Mouse (Mus musculus): ENCODE measurements around the gene Bean1.

Bean1 gene

DNA sequence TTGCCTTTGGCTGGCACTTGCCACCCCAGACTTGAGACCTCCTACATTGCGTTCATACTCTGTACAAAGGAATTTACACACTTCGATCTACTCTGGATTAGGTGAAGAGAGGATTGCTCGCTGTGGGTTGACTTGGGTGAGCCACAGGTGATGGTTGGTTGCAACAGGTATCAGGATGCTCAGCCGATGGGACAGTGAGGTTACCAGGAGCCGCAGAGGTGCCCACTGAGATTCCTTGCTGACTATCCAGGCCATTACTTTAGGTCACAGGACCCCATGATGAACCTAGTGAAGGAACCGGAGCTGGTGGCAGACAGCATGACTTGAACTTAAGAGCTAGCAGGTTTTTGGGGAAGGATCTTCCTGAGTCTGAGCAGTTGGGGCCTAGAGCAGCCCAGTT, 2.2 kb downstream of the Bean1 start:
- no peak for DNase-seq

DNA sequence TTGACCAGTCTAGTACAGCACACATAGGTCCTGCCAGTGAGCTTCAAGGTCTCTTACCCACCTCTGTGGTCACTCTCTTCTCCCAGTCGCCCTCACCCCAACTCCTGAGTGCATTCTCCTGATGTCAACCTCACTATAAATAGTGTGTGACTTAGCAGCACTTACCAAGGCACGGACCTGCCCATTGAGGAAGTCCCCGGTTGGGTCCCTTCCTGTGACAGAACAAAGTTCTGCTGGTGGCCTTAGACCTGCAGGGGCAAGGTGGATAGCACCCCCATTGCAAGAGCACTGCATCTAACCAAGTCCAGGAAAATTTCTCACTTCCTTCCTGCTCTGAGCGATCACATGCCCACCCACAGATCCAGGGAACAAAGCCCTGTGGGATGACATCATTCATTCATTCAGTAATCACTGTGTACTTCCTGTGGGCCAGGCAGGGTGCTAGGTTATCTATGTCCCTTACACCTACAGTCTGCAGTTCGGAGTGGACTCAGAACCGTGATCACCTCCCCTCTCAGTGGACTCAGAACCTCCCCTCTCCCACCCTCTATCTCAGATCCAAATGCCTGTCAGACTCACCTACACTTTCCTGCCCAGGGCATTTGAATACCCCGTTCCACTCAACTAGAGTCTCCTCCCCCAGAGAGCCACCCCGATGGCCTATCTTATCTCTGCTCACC, 5.7 kb downstream of the Bean1 start:
- DNase-seq, result no peak

DNA sequence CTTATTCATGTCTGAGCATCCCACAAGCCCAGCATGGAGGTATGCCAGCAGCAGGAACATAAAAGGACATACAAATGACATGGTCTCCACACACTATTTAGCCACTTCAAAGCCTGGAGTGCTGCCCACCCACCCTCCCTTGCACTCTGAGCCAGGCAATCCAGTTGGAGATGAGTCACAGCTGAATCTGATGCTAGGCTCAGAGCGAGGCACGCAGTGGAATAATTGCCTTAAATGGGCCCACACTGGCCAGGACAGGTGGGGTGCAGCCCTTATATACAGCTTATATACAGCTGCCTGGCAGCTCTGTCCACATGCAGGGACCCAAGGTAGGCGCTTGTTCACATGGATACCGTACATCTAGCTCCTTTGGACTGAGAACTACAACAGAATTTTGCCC, 6.8 kb downstream of the Bean1 start:
- no peak for DNase-seq

DNA sequence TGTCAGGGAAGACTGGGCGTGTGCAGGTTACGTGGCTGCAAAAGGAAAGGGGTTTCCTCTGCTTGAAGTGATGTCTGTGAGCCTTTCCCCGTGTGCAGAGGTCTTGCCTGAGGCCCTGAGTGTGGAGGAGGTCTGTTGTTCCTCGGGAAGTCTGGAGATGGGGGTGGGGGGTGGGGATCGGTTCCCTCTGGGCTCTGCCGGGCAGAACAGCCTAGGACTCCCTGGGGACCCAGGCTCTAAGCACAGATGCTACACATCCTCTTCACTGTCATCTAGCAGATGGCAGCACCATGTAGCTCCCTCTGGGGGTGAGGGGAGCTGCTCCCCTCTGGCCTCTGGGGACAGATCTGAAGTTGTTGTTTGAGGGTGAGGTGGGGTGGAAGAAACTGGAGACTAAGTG, 14.7 kb downstream of the Bean1 start:
- no peak for DNase-seq

DNA sequence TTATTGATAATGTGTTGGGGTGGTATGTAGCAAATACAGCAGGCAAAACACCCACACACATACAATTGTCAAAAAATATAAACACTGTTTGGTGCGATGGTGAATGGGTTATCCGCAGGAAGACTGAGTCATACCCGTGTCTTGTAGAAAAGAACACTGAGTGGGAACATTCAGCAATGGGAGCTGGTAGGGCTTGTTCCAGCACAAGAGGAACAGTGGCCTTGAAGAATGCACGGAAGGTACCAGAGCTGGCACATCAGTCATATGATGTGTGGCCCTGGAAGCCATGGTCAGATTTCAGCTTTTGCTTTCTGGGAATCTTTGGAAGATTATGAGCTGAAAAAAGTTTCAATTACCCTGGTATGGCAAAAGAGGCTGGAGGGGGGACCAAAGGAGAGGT, 16.6 kb downstream of the Bean1 start:
- DNase-seq, result no peak

DNA sequence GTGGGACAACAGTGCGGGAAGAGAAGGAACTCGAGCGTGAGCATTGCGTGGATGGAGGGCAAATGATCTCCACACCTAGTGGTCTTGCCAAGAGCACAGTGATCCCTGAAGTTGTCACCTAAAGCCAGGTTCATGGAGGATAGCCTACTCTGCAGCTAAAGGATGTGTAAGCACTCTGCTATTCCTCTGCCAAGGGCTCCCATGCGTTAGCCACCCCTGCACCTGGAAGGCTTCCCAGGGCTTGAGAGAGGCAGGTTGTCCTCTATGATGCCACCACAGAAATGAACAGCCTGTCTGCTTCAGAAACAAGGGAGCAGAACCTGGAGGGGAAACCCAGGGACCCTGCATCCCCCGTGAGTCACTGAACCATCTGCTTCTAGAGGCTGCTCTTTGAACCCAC, 17.4 kb downstream of the Bean1 start:
- DNase-seq, result no peak

DNA sequence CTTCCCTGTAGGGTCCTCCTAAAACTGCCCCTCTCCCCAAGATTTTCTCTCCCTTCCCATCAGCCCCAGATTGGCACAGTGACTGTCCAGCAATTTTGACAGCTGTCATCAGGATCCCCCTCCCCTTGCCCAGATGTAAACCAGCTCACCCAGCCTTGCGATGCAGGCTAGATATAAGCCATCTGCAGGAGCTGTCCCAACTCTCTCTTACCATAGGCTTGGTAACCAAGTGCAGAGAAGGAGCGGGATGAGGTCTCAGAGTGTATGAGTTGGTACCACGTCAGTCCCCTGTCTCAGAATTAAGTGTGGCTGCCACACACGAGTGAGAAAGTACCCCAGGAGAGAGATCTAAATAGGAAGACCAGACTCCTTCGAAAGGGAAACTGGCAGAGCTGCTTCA, 18.2 kb downstream of the Bean1 start:
- DNase-seq, result no peak

DNA sequence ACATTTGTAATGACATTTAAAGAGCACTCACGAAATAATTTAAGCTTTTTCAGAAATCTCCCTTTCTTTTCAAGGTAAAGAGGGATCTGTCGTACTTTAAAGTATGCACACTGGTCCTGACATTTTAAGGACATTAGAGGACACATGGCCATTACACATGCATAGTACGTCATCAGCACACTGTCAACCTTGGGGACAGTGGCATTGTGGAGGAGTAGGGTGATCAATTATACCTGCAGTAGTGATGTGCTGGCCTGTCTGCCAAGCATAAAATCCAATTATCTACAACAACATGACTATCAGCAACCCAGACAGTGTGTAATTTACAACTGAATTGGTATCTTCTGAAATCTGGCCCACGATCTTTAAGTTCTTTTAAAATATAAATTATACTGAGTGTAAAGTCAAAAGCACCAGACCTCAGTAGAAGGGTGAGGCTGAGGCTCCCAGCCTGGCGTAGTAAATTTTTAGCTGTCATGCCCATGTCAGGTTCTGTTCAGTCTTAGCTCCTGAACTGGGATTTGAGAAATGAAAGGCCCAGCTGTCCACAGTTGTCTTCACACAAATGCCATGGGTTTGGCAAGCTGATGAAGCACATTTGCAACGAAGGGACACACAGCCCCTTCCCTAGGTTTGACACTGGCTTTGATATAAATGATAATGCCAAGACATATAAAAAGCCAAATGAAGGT, 20.7 kb downstream of the Bean1 start:
- no peak for DNase-seq

DNA sequence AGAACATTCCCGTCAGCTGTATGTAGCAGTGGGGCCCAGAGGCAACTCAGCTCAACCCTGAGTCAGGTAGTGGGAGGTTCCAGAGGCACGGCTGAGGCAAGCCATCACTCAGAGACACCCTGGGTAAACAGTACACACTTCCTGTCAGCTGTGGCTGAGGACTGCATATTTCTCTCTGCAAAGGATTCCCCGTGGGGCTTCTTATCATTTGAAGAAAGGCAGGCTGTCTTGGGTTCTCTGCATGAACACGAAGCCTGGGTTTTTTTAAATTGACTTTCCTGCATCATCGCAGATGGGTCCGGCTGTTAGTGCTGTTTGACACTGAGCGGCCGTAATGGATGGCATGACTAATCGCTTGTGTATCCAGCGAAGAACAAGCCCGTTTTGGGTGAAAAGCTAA, 21.3 kb downstream of the Bean1 start:
- peak; percentile 22 to 35 for DNase-seq

DNA sequence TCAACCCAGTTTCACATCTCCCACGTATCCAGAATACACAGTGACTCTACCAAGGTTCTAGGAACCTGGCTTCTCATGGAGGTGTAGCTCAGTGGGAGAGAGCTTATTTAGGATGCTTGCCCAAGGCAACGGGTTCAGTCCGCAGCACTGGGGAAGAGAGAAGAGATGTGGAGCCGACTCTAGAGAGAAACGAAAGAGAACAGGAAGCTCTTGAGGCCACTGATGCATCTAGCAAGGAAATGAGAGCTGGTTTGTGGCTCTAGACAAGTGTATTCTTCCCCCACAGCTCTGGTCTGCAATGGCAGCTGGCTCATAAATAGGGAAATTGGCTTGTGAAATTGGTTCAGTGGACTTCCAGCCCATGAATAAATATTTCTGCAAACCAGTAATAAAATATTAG, 29.6 kb downstream of the Bean1 start:
- DNase-seq, result no peak

DNA sequence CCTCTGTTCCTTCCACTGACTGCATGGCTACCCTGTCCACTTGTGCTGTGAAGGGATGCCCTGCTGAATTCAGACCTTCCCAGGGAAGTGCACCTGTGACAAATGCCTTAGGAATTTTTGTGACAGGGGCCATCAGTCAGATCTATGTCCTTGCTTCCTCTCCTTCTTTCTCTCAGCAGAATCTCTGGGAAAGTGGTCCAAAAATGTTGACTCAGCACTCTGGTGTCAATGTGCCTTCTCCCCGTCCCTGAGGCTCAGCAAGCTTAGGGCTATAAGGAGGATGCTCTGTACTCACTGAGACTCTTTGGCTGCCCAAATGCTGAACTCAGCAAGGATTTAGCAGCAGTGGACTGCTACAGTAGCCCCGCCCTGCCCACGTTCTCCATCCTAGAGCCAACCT, 31.4 kb downstream of the Bean1 start:
- DNase-seq, result no peak

DNA sequence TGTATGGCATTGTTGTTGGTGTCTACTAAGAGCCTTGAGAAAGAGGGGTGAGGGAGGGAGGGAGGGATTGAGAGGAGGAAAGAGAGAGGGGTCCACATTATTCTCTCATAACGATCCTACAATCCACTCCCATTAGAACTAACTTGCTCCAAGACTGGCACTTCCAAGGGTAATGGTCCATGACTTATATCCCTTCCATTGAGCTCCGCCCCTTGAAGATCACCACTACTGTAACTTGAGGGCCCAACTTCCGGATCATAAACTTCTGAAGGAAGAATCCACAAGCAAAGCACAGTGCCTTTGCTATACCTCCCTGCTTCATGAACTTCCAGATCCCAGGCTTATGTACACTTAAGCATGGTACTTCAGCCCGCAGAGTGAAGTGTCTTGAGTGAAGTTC, 32.1 kb downstream of the Bean1 start:
- no peak for DNase-seq

DNA sequence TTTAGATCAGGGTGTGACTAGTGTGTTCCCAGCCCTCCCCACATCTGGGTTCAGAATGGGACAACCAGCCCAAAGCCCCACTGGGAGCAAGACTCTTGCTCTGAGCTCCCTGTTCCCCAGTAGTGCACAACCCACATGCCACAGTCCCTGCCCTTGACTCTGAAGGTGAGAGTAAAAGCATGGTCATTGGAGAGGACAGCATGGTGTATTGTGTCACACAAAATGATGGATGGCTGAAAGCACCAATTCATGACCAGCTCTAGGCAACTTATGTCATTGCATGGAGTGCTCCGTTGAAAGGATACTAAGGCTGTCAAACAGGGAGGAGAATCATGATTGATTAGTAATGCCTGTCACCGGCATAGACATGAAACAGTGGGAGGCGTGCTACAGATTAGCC, 35.0 kb downstream of the Bean1 start:
- no peak for DNase-seq

DNA sequence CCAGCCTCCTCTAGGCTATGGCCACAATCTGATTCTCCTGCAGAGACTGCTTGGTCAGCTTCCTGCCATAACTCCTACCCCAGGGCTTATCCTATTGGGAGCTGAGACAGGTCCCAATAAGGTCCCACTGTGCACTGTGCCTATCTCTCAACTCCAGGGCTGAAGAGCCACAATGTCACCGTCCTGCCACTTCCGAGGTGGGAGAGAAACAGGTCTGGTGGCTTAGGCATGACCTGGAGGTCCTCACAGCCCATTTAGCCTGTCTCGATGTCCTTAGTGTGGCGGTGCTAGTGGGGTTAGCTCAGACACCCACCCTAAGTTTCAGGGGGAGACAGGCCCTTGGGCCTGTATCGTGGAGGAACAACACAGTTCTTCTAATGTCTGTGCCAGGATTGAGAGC, 47.4 kb downstream of the Bean1 start:
- DNase-seq, result no peak

DNA sequence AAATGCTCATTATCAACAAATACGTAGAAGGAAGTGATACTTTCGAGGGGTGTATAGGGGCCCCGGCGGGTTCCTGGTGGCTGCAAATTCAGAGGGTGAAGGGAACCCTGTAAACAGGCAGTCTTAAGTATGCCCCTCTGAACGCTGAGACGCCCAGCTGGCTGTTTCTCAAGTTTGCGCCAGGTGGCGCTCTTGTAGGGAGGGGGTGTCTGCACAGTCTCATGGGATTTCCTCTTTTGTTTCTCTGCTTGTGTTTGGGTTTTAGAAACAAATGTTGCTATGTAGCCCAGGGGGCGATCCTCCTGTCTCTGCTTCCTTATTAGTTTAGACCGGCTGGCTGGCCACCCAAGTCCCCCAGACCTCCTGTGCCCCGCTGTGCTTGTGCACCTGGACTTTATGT, 48.8 kb downstream of the Bean1 start:
- DNase-seq, result peak; percentile 42 to 49

DNA sequence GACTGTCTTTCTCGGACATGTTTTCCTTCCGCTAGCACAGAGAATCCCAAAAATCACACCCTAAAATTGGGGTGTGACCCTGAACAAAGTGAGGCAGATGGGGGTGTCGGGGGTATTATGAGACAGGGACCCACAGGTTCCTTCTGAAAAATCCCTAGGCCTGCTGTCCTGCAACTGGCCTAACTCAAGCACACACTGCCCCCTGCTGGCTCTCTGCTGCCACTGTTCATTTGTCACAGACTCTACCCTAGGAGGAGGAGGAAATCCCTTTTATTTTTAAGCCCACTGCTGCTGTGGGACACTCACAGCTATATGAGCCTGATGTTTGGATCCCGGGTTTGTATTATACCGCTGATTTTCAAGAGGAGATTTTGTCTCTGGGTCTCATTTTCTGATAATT, 49.6 kb downstream of the Bean1 start:
- DNase-seq, result peak in 1 of 2 experiments; percentile 37

DNA sequence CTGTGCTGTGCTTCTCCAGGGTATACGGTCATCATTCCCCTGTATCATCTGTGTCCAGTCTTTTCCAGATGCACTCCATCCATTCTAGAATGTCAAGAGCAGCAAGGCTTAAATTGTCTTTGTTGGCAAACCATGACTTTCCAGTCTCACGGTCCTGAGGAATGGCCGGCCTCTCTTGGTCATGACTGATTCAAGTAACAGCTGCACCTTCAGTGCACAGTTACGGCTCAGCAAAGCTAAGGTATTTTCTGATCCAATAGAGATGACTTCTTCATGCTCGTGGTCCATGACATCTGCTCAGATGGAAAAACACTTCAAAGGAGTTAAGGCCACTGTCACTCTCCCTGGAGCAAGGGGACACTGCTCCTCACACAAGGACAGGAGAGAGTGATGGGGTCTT, 56.8 kb downstream of the Bean1 start:
- no peak for DNase-seq

DNA sequence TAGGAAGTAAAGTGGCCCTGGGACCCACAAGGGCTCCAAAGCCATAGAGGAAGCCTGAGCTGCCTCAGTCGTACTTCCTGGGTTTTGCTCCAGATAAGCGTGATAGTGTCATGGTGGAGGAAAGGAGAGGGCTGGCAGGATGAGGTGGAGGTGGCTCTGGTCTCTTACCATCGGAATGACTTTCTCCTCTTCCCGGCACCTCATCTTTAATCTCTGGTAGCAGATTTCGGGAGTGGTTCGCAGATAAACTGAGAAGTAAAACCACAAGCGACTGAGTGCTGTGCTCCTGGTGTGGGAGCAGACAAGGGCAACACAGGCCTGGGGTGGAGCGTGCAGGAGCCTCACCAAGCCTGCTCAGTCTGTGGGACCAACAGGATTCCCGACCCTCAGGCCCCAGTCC, 60.1 kb downstream of the Bean1 start:
- no peak for DNase-seq

DNA sequence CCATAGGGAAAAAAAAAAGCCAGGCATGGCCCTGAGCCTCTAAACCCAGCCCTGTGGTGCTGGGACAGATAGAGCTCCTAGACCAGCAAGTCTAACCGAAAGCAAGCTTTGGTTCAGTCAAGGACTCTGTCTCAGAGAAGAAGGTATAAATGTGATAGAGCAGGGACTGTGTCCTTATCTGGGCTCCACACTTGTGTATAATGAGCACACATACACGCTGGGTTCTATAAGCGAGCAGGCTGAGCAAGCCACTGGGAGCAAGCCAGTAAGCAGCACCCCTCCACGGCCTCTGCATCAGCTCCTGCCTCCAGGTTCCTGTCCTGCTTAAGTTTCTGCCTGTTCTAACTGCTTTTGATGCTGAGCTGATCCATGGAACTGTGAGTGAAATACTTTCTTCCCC, 61.8 kb downstream of the Bean1 start:
- DNase-seq, result no peak

DNA sequence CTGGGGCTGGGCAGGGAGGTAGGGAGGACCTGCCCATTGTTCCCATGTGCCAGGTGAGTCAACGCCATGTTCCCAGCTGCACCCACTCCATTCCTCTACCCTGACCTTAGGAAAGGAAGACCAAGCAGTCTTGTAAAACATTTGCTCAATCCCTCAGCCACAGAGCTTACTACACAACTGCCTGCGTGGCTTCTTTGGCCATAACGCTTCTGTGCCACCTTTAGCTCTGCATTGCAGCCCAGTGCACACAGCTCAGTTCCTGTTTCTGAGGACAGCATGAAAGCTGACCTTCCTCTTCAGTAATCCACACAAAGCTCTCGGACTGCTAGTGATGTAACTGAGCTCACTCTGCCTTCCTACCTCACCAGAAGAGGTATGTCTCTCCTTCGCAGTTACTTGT, 62.7 kb downstream of the Bean1 start:
- no peak for DNase-seq

DNA sequence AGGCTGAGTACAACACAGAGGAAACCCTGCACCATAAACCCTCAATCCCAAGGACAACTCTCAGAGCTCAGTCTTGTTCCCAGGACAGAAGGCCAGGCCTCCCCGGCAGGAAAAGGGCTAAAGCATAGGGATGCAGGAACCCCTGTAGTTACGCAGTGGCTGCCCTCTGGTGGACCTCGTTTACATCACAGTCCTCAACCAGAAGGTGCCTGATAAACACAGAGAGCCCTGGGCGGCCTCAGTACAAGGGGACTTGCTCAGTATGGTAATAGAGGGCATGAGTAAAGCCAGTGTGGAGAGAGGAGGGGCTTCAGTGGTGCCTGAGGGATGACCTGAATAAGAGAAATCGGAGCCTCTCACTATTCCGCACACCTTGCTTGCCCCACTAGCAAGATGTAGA, 64.3 kb downstream of the Bean1 start:
- DNase-seq, result no peak

DNA sequence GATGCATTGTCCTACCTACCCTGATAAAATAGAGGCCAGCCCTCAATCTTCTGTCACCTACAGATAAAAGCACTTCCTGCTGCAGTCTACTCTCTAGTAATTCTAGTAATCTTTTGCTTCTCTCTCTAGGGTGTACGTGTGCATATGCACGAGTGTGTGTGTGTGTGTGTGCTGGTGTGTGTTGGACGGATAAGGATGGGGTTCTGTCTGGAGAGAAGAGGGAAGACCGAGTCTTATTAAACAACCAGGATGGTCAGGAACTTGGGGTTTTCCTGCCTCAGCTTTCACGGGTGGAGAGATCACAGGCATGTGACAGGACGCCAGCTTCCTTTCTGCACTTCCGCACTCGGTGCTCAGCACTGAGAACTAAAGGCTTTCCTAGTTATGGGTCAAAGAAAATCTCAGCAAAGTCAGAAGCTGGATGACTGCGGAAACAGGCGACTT, 69.2 kb downstream of the Bean1 start:
- peak; percentile 21 to 41 for DNase-seq

DNA sequence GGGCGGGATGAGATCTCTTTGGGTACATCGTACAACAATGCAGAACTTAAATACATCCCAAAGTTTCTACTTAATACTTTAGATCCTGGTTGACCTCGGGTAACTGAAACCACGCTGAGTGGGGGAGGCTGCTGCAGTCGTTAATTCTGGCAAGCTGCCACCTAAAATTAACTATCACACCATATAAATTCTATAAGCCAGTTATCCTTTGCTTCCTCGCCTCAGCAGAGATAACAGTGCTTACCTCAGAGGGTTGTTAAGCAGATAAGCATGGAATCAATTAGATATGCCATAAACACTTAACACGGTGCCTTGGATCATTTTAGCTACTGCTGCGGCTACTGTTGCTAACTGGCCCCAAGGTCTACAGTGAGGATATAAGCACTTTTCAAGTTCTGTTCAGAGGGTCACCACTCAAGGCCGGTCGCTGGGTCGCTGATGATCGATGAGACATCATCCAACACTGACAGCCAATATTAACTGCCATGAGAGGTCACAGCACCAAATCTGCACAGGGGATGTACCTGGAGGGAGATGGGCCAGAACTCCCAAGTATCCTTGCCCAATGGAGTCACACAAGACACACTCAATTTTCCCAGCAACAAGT, 71.9 kb downstream of the Bean1 start:
- no peak for DNase-seq

DNA sequence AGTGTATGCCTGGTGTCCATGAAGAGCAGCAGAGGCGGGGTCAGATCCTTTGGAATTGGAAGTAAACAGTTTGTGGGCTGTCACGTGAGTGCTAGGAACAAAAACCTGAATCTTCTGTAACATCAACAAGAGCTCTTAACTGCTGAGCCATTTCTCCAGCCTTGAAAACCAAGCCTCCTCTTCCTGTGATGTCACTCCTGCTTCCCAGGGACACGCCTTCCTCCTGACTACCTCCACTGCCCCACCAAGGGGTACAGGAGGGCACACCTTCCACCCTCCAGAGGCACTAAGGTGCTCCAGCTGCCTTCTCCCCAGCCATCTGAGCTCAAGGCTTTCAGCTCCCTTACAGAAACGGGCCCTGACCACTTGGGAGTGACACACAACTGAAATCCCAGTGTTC, 76.4 kb downstream of the Bean1 start:
- no peak for DNase-seq

All from thymus, adult 18-20 months (tissue).